Mouse (Mus musculus) c-Kit-negative CD71-positive TER-119-positive erythroid progenitor cells, embryonic 14.5 days (primary cell): ENCODE measurements around the gene Gm12216.
"Not testable (repeated sequence)": the region's sequence is repeated elsewhere in the genome, so short reads cannot be mapped to it uniquely, and the experiment has no call there.

Experiments
- DNase-seq: peaks from one replicate; pipeline ENCODE4 v3.0.0-alpha.2; 2013; ENCODE audit warnings: low read depth, low spot score

Gene Gm12216

GRCm38 (mm10) chr11:53771001-53771744 lies 87.9 kb downstream of the Gm12216 start:
- DNase-seq: no peak

- DNase-seq: no peak
Observed at GRCm38 (mm10) chr11:53770125-53770791, 88.8 kb downstream of the Gm12216 start.

GRCm38 (mm10) chr11:53769760-53770124 lies 89.3 kb downstream of the Gm12216 start, which contains the start of gene Irf1:
TSS of gene Irf1 (plus strand) at chr11:53770014.
- no peak for DNase-seq

GRCm38 (mm10) chr11:53769185-53769576 lies 89.9 kb downstream of the Gm12216 start:
- no peak for DNase-seq

DNA sequence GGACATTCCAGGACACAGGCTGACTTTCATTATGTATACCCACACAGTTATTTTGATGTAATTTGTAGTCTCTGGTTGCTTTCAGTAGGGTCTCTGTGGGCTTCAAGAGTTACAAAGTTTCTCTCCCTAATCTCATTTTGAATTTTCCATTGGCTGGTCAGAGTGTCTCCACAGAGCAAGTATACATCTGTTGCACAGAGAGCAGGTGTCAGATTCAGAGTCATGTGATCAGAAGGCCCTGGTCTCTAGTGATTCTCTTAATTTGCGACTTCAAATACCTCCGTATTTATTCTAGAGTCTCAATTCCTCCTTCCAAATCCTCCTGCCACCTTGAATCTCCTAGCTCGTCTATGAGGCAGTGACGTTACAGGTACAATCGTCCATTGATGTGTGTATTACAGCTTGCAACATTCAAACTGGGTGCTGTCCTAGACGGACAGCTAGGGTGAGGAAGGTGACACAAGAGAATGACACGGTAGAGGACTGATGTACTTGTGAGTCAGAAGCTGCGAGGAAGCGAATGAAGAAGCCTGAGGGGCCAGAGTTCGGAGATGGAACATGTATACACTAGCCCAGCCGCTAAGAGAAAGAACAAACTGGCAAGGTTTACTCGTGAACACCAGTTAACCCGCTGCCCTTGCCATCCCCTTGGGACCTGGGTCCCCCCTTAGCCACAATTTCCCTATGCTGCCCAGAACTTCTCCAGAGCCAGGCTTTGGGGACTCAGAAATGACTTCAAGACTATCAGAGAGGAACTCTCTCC lies 90.5 kb downstream of the Gm12216 start:
- DNase-seq: no peak

GRCm38 (mm10) chr11:53764581-53764980 lies 94.5 kb downstream of the Gm12216 start:
- DNase-seq: no peak

DNA sequence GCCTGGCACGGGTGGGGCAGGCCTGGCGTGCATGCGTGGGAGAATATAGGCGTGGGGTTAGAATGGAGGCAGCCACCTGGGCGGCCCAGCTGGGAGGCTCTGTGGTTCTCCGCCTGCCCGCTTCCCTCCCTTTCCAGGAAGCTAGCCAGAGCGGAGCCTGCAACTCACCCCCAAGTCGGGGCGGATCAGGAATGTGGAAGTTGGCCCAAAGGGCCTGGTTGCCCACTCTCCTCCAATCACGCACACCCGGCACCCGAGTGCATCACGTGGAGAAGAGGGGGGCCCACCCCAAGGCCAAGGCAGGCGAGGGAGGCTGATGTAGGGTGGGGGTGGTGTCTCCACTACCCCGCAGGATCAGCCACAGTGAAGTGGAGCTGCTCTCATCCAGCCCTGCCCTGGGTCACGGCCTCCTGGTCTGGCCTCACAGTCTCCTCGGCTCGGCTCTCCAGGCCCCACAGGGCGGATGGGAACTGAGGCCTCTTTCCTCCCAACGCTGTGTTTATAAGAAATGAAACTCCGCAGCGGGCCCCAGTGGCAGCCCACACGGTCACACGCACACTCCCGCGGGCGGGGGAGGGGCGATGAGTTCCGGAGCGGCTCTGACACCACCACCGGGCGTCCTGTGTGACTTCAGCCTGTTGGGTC lies 95.4 kb downstream of the Gm12216 start:
- no peak for DNase-seq

DNA sequence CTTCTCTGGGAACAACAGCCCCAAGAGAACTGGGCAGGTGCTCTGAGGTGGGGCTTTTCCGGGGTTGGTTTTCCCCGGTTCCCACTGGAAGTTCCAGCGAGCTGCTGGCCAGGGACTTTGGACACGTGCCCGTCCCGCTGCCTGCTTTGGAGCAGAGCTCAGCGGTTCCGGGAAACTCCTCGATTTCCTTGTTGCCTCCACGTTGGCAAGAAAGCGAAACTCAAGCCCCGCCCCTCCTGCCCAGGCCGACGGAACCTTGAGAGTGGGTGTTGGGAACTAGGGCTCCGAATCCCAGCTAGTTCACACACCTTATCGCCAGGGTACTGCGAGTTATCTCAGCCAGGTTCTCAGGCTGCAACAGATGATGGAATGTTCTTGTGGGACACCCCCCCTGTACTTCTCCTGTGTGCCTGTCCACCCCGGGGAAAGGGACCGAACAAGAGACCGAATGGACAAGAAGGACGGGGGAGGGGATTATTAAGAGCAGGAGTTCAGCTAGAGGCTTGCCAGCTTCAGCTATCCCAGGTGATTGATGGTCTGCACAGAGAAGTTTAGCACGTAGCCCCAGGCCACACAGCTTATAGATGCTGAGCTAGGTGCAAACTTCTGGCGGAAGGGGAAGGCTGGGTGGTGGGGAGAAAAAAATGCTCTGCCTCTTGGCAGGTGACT lies 96.1 kb downstream of the Gm12216 start:
- no peak for DNase-seq

- DNase-seq: no peak
Observed at GRCm38 (mm10) chr11:53762426-53762825, 96.6 kb downstream of the Gm12216 start.

DNA sequence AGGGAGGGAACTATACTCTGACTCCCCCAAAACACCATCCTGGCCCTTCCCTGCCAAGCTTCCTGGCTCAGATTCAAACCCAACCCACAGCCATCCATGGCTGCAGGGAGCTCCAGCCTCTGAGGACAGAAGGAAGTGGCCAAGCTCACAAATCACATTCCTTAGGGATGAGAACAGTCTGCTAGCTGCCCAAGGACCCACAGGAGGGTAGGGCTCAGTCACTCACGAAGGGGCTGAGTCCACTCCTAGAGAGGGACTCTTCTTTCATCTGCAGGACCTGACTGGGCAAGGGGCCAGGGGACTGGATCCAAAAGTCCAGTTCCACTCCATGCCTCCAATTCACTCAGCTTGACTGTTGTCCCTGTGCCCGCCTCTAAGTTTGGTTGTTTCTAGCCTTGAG lies 97.2 kb downstream of the Gm12216 start:
- no peak for DNase-seq

- no peak for DNase-seq
Observed at GRCm38 (mm10) chr11:53761284-53761683, 97.8 kb downstream of the Gm12216 start.

- no peak for DNase-seq
Observed at GRCm38 (mm10) chr11:53759545-53760406, 99.3 kb downstream of the Gm12216 start.

GRCm38 (mm10) chr11:53758791-53759351 lies 100.2 kb downstream of the Gm12216 start:
- DNase-seq: no peak

DNA sequence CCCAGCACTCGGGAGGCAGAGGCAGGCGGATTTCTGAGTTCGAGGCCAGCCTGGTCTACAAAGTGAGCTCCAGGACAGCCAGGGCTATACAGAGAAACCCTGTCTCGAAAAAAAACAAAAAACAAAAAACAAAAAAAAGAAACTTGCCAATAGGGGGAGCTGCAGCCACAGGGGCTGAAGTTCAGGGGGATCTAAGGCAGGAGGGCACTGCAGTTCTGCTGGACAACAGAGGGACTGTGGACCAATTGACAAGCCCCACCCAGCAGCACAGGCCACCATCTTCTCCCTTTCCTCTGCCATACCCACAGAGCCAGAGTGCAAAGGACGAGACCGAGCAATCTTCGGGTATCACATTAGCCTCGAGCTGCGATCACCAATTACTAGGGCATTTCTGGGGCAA lies 101.0 kb downstream of the Gm12216 start:
- DNase-seq: not testable (repeated sequence)

- no peak for DNase-seq
Observed at GRCm38 (mm10) chr11:53757612-53758011, 101.4 kb downstream of the Gm12216 start.

- DNase-seq: no peak
Observed at GRCm38 (mm10) chr11:53755011-53755595, 104.0 kb downstream of the Gm12216 start.

DNA sequence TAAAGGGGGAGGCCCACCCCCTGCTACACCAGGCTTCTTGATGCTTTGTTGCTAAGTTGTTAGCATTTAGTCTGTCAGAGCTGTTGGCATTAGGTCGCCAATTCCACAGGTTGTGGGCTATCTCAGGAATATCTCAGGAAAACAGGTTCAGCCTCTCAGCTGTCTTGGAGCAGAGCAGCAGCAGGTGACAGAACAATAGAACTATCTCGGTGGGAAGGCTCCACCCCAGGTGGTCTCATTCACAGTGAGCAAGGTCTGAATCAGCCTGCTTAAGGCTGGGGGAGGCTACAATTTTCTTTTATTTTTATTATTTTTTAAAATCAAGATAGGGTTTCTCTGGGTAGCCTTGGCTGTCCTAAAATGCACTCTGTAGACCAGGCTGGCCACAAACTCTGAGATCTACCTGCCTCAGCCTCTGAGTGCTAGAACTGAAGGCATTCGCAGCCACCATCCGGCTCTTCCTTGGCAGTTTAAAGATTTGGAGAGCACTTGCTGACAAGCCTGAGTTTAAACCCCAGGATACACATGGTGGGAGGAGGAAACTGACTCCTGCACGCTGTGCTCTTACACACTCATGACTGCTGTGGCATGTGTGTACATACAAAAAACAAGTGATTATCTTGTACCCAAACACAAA lies 109.2 kb downstream of the Gm12216 start:
- DNase-seq: no peak

DNA sequence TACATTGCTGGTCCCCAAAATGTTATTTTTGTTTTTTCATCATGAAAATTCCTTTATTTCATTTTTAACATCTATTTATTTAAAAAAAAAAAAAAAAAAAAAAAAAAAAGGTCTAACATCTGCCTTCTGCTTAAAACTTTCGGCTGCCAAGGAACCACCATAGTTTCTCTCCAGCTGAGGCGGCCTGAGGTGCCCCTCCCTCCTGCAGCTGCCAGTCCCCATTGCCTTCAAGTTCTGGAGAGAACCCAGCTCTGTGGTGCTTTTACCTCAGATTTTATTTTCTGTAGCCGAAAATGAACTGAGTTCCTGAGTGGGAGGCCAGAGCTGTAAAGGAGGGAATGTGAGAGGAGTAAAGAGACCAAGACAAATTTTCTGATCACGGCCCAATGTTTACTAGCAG lies 109.8 kb downstream of the Gm12216 start:
- DNase-seq: no peak

- DNase-seq: no peak
Observed at GRCm38 (mm10) chr11:53748614-53749013, 110.4 kb downstream of the Gm12216 start.
